Mouse (Mus musculus): ENCODE data around the gene 4930562C15Rik. TPM values are rescaled to one million over a fixed set of nuclear protein-coding genes. Genes with fewer than 3 reads are reported as not detected.

Gene 4930562C15Rik
- total RNA-seq, 2 experiments from 2014 or later = 0.14 TPM; not detected in 1

- peak; percentile 89 to 90 for DNase-seq
- intact Hi-C loops (cut with DNase I) = loop anchor here (2.0 kb wide), 1 partner anchor 27 kb away; no protein-coding TSS in a partner anchor
Measured at GRCm38 (mm10) chr16:4885760-4886689, 50.8 kb downstream of the 4930562C15Rik start, which contains the start of gene Mgrn1. TSS of gene Mgrn1 (plus strand) at chr16:4886249.

- no peak for DNase-seq
- intact Hi-C loops (cut with DNase I) = loop anchor here (2.0 kb wide), 1 partner anchor 26 kb away; no protein-coding TSS in a partner anchor
Measured at GRCm38 (mm10) chr16:4886690-4887020, 51.4 kb downstream of the 4930562C15Rik start.

GRCm38 (mm10) chr16:4890201-4890709 lies 55.0 kb downstream of the 4930562C15Rik start:
- intact Hi-C loops (cut with DNase I) = no loop called here
- peak in 1 of 2 experiments; percentile 26 for DNase-seq

- intact Hi-C loops (cut with DNase I) = no loop called here
- no peak for DNase-seq
Measured at GRCm38 (mm10) chr16:4892171-4892570, 57.0 kb downstream of the 4930562C15Rik start.

GRCm38 (mm10) chr16:4894201-4894908 lies 59.1 kb downstream of the 4930562C15Rik start:
- no peak for DNase-seq
- intact Hi-C loops (cut with DNase I) = no loop called here

GRCm38 (mm10) chr16:4896249-4897027 lies 61.2 kb downstream of the 4930562C15Rik start:
- intact Hi-C loops (cut with DNase I) = loop anchor here (2.0 kb wide), 1 partner anchor 16 kb away; no protein-coding TSS in a partner anchor
- DNase-seq = peak; percentile 50 to 66

GRCm38 (mm10) chr16:4897146-4897730 lies 62.0 kb downstream of the 4930562C15Rik start:
- no peak for DNase-seq

GRCm38 (mm10) chr16:4898881-4899280 lies 63.7 kb downstream of the 4930562C15Rik start:
- intact Hi-C loops (cut with DNase I) = no loop called here
- DNase-seq = no peak

More at GRCm38 (mm10) chr16:4897146-4897730, 62.0 kb downstream of the 4930562C15Rik start:
- intact Hi-C loops (cut with DNase I) = loop anchor here (2.0 kb wide), 1 partner anchor 16 kb away; no protein-coding TSS in a partner anchor

GRCm38 (mm10) chr16:4899711-4900110 lies 64.5 kb downstream of the 4930562C15Rik start:
- no peak for DNase-seq
- intact Hi-C loops (cut with DNase I) = no loop called here

- no peak for DNase-seq
- intact Hi-C loops (cut with DNase I) = no loop called here
Measured at GRCm38 (mm10) chr16:4901167-4901566, 66.0 kb downstream of the 4930562C15Rik start.

- no peak for DNase-seq
Measured at GRCm38 (mm10) chr16:4902390-4902789, 67.2 kb downstream of the 4930562C15Rik start.

GRCm38 (mm10) chr16:4903491-4904102 lies 68.4 kb downstream of the 4930562C15Rik start:
- intact Hi-C loops (cut with DNase I) = no loop called here
- no peak for DNase-seq

More at GRCm38 (mm10) chr16:4902390-4902789, 67.2 kb downstream of the 4930562C15Rik start:
- intact Hi-C loops (cut with DNase I) = no loop called here

- intact Hi-C loops (cut with DNase I) = no loop called here
- DNase-seq = no peak
Measured at GRCm38 (mm10) chr16:4904878-4905277, 69.7 kb downstream of the 4930562C15Rik start.

- no peak for DNase-seq
- intact Hi-C loops (cut with DNase I) = no loop called here
Measured at GRCm38 (mm10) chr16:4905591-4905990, 70.4 kb downstream of the 4930562C15Rik start.

- intact Hi-C loops (cut with DNase I) = no loop called here
- no peak for DNase-seq
Measured at GRCm38 (mm10) chr16:4906559-4906958, 71.3 kb downstream of the 4930562C15Rik start.

GRCm38 (mm10) chr16:4907386-4907785 lies 72.2 kb downstream of the 4930562C15Rik start:
- no peak for DNase-seq
- intact Hi-C loops (cut with DNase I) = no loop called here

- intact Hi-C loops (cut with DNase I) = no loop called here
- DNase-seq = no peak
Measured at GRCm38 (mm10) chr16:4907972-4908371, 72.8 kb downstream of the 4930562C15Rik start.

- intact Hi-C loops (cut with DNase I) = loop anchor here (5.0 kb wide), 1 partner anchor 122 kb away; no protein-coding TSS in a partner anchor
Measured at GRCm38 (mm10) chr16:4909745-4910144, 74.5 kb downstream of the 4930562C15Rik start.

GRCm38 (mm10) chr16:4910758-4911157 lies 75.5 kb downstream of the 4930562C15Rik start:
- DNase-seq = no peak
- intact Hi-C loops (cut with DNase I) = loop anchor here (5.0 kb wide), 1 partner anchor 123 kb away; no protein-coding TSS in a partner anchor

More at GRCm38 (mm10) chr16:4909745-4910144, 74.5 kb downstream of the 4930562C15Rik start:
- DNase-seq = peak in 1 of 2 experiments; percentile 25

All from heart, postnatal 14 days (tissue).